Mouse (Mus musculus) midbrain, postnatal 0 days (tissue): ENCODE data around the gene Hs2st1. TPM values are rescaled to one million over a fixed set of nuclear protein-coding genes. Genes with fewer than 3 reads are reported as not detected.

Experiments used
- ATAC-seq: fragments of 200-750 bp; cut with Nextera tagmentation; 2 replicates; pipeline ENCODE4 v1.8.0; 2017; ENCODE audit warnings: moderate number of reproducible peaks, mild to moderate bottlenecking, moderate TSS enrichment, moderate library complexity; ENCODE audit not compliant: low FRiP score
- DNase-seq: peaks from one replicate; pipeline ENCODE4 v3.0.0-alpha.2; 2015; ENCODE audit warnings: low spot score
- H3K27ac ChIP-seq: fragments of 300-500 bp; sonication (generic); 2 replicates; pipeline ENCODE4 v1.5.1; 2014; ENCODE audit warnings: low read depth, mild to moderate bottlenecking, low read length, mixed read lengths
- H3K27me3 ChIP-seq: fragments of 300-500 bp; sonication (generic); 2 replicates; pipeline ENCODE4 v1.6.1; 2014; ENCODE audit warnings: low read length, control low read depth, mixed read lengths; ENCODE audit not compliant: insufficient read depth
- H3K36me3 ChIP-seq: fragments of 300-500 bp; sonication (generic); 2 replicates; pipeline ENCODE4 v1.6.1; 2014; ENCODE audit warnings: low read length, control low read depth, mixed read lengths; ENCODE audit not compliant: insufficient read depth
- H3K4me1 ChIP-seq: fragments of 300-500 bp; sonication (generic); 2 replicates; pipeline ENCODE4 v1.6.1; 2014; ENCODE audit warnings: mild to moderate bottlenecking, control low read depth, antibody characterized with exemption, low read length, mixed read lengths; ENCODE audit not compliant: insufficient read depth
- H3K4me2 ChIP-seq: fragments of 300-500 bp; sonication (generic); 2 replicates; pipeline ENCODE4 v1.6.1; 2014; ENCODE audit warnings: low read depth, mild to moderate bottlenecking, low read length, mixed read lengths; ENCODE audit not compliant: poor library complexity, severe bottlenecking
- H3K4me3 ChIP-seq: fragments of 300-500 bp; sonication (generic); 2 replicates; pipeline ENCODE4 v1.5.1; 2014; ENCODE audit warnings: low read depth, mild to moderate bottlenecking, low read length, moderate library complexity
- H3K9ac ChIP-seq: fragments of 300-500 bp; sonication (generic); replicated peaks from 2 replicates; pipeline ENCODE4 v1.6.1; 2014; ENCODE audit warnings: mild to moderate bottlenecking, low read length, moderate library complexity, mixed read lengths; ENCODE audit not compliant: poor library complexity, severe bottlenecking
- H3K9me3 ChIP-seq: fragments of 300-500 bp; sonication (generic); 2 replicates; pipeline ENCODE4 v1.6.1; 2016; ENCODE audit warnings: low read length, control low read depth
- CTCF ChIP-seq: IDR thresholded peaks from 2 replicates; pipeline ENCODE4 v1.5.1; 2016; ENCODE audit warnings: antibody characterized with exemption, mild to moderate bottlenecking
- WGBS: fragments of 180-500 bp; shearing (Covaris S2); extraction: QIAGEN DNeasy Blood & Tissue Kit; methylation state at CpG from one replicate; pipeline ENCODE4 v1.1.7; 2014; 5-methylcytosine and 5-hydroxymethylcytosine counted together
- polyA plus RNA-seq: library from polyadenylated mRNA; unstranded; fragments of >200 nt; fragmentation: Nextera tagmentation; extraction: Ambion mirVana; gene quantifications from 2 replicates; pipeline ENCODE4 v1.2.1, GENCODE M21; 2015
- total RNA-seq: library from RNA; depleted of rRNA; stranded (reverse); fragments of >200 nt; gene quantifications from 2 replicates; pipeline ENCODE4 v1.2.3, GENCODE M21; 2014

Hs2st1 gene
- total and polyA plus RNA-seq, 2 experiments from 2014 or later, result 13.4 to 48.5 TPM

- H3K4me2 ChIP-seq, result no peak overlapping the region
- ATAC-seq (no peak), DNase-seq (no peak)
- no peaks in the 10 kb centered on the region for H3K27me3 ChIP-seq
- H3K4me3 ChIP-seq, result no peak overlapping the region
- no peak overlapping the region for H3K9ac ChIP-seq
- no peaks in the 10 kb centered on the region for H3K4me1 ChIP-seq
- H3K9me3 ChIP-seq, result no peaks in the 10 kb centered on the region
- H3K36me3 ChIP-seq, result peaks cover 6% of the 10 kb centered on the region; the same call in 1 of the 2 replicates
- TF ChIP-seq CTCF, result no peak
- 94% methylated on average over 16 of the region's 16 CpGs for WGBS
- no peak overlapping the region for H3K27ac ChIP-seq
Observed at GRCm38 (mm10) chr3:144435281-144435680, 134.7 kb downstream of the Hs2st1 start.

- H3K27me3 ChIP-seq, result no peaks in the 10 kb centered on the region
- H3K27ac ChIP-seq, result no peak overlapping the region
- no peak for TF ChIP-seq CTCF
- H3K9ac ChIP-seq, result no peak overlapping the region
- H3K4me3 ChIP-seq, result no peak overlapping the region
- WGBS, result 92% methylated on average over 17 of the region's 17 CpGs
- no peak overlapping the region for H3K4me2 ChIP-seq
- H3K36me3 ChIP-seq, result peaks cover 6% of the 10 kb centered on the region; the same call in 1 of the 2 replicates
- ATAC-seq (no peak), DNase-seq (no peak)
- no peaks in the 10 kb centered on the region for H3K9me3 ChIP-seq
- H3K4me1 ChIP-seq, result no peaks in the 10 kb centered on the region
Observed at GRCm38 (mm10) chr3:144434276-144434675, 135.7 kb downstream of the Hs2st1 start.

GRCm38 (mm10) chr3:144433039-144433438 lies 136.9 kb downstream of the Hs2st1 start:
- Histone ChIP-seq H3K4me3 (no peak overlapping the region), H3K4me2 (no peak overlapping the region), H3K9ac (no peak overlapping the region), H3K27ac (no peak overlapping the region), H3K27me3 (no peaks in the 10 kb centered on the region), H3K4me1 (no peaks in the 10 kb centered on the region), H3K9me3 (no peaks in the 10 kb centered on the region), H3K36me3 (peaks cover 6% of the 10 kb centered on the region; the same call in 1 of the 2 replicates)
- DNase-seq, result no peak
- ATAC-seq, result no peak
- no peak for TF ChIP-seq CTCF
- 90% methylated on average over 7 of the region's 7 CpGs for WGBS

- no peak for DNase-seq
- Histone ChIP-seq H3K4me1 (no peaks in the 10 kb centered on the region), H3K9me3 (no peaks in the 10 kb centered on the region), H3K4me3 (no peak overlapping the region), H3K27me3 (no peaks in the 10 kb centered on the region), H3K27ac (no peak overlapping the region), H3K9ac (no peak overlapping the region), H3K4me2 (no peak overlapping the region), H3K36me3 (peaks cover 6% of the 10 kb centered on the region; the same call in 1 of the 2 replicates)
- TF ChIP-seq CTCF, result no peak
- ATAC-seq, result no peak
- 84% methylated on average over 10 of the region's 10 CpGs for WGBS
Observed at GRCm38 (mm10) chr3:144432143-144432577, 137.8 kb downstream of the Hs2st1 start.

- Histone ChIP-seq H3K27ac (peak overlapping the region; percentile 34), H3K36me3 (peaks cover 3% of the 10 kb centered on the region; the same call in 1 of the 2 replicates), H3K9me3 (no peaks in the 10 kb centered on the region), H3K4me2 (no peak overlapping the region), H3K27me3 (no peaks in the 10 kb centered on the region), H3K4me3 (no peak overlapping the region), H3K9ac (no peak overlapping the region), H3K4me1 (no peaks in the 10 kb centered on the region)
- ATAC-seq (peak; percentile 62), DNase-seq (peak; percentile 55)
- 24% methylated on average over 8 of the region's 8 CpGs for WGBS
- no peak for TF ChIP-seq CTCF
Observed at GRCm38 (mm10) chr3:144428514-144429431, 141.2 kb downstream of the Hs2st1 start.

- Histone ChIP-seq H3K9ac (no peak overlapping the region), H3K4me1 (no peaks in the 10 kb centered on the region), H3K27me3 (no peaks in the 10 kb centered on the region), H3K36me3 (no peaks in the 10 kb centered on the region), H3K9me3 (no peaks in the 10 kb centered on the region), H3K27ac (no peak overlapping the region), H3K4me3 (no peak overlapping the region), H3K4me2 (no peak overlapping the region)
- no peak for TF ChIP-seq CTCF
- DNase-seq (peak; percentile 68), ATAC-seq (no peak)
- WGBS, result 73% methylated on average over 4 of the region's 4 CpGs
Observed at GRCm38 (mm10) chr3:144425041-144425448, 144.9 kb downstream of the Hs2st1 start.
